Mouse (Mus musculus): ENCODE results near the gene Gm20828.
"Not testable (repeated sequence)": the region's sequence is repeated elsewhere in the genome, so short reads cannot be mapped to it uniquely, and the experiment has no call there.

The Gm20828 gene

DNA sequence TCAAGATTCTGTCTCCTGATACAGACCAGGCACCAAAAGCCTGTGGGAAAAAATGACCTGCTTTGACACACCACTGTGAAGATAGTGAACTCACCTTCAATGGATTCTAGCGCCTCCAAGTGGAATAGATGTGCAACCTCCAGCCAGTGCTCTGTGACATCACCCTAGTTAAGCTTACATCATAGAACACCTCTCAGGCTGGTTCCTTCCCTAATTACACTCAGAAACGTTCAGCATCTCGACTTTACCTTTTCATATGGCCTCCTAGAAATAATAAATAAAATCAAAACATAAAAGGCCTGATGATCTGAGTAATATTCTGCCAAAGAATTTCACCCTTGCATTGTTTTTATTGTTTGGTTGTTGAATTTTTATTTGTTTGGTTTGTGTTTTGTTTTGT is at the start of gene Gm20828:
Gene Gm20828 (minus strand): TSS at position 101 of the 400 bp plus-strand sequence.
- not testable (repeated sequence) for DNase-seq

All from right cerebral cortex, postnatal 14 days (tissue).